Mouse (Mus musculus) hindbrain, embryonic 15.5 days (tissue): ENCODE measurements around the gene Trim27. TPM values are rescaled to one million over a fixed set of nuclear protein-coding genes. Genes with fewer than 3 reads are reported as not detected.

ENCODE experiments used
- ATAC-seq: fragments of 200-750 bp; cut with Nextera tagmentation; 2 replicates; pipeline ENCODE4 v1.8.0; 2017; ENCODE audit warnings: low read depth, moderate number of reproducible peaks, moderate TSS enrichment; ENCODE audit not compliant: low FRiP score
- H3K27ac ChIP-seq: fragments of 300-500 bp; sonication (generic); replicated peaks from 2 replicates; pipeline ENCODE4 v1.5.1; 2015; ENCODE audit warnings: mild to moderate bottlenecking, inconsistent platforms
- H3K27me3 ChIP-seq: fragments of 300-500 bp; sonication (generic); 2 replicates; pipeline ENCODE4 v1.6.1; 2015; ENCODE audit warnings: control low read depth, inconsistent platforms
- H3K36me3 ChIP-seq: fragments of 300-500 bp; sonication (generic); 2 replicates; pipeline ENCODE4 v1.6.1; 2015; ENCODE audit warnings: control low read depth, inconsistent platforms
- H3K4me1 ChIP-seq: fragments of 300-500 bp; sonication (generic); replicated peaks from 2 replicates; pipeline ENCODE4 v1.6.1; 2015; ENCODE audit warnings: control low read depth, inconsistent platforms
- H3K4me2 ChIP-seq: fragments of 300-500 bp; sonication (generic); 2 replicates; pipeline ENCODE4 v1.6.1; 2015; ENCODE audit warnings: moderate library complexity, mild to moderate bottlenecking, inconsistent platforms
- H3K4me3 ChIP-seq: fragments of 300-500 bp; sonication (generic); 2 replicates; pipeline ENCODE4 v1.5.1; 2015; ENCODE audit warnings: mild to moderate bottlenecking, inconsistent platforms
- H3K9ac ChIP-seq: fragments of 300-500 bp; sonication (generic); 2 replicates; pipeline ENCODE4 v1.6.1; 2015; ENCODE audit warnings: inconsistent platforms
- H3K9me3 ChIP-seq: fragments of 300-500 bp; sonication (generic); 2 replicates; pipeline ENCODE4 v1.6.1; 2016; ENCODE audit warnings: control low read depth, inconsistent platforms
- WGBS: fragments of 180-500 bp; shearing (Covaris S2); methylation state at CpG from one replicate; pipeline ENCODE4 v1.1.7; 2015; 5-methylcytosine and 5-hydroxymethylcytosine counted together
- polyA plus RNA-seq: library from polyadenylated mRNA; unstranded; fragments of >200 nt; fragmentation: Nextera tagmentation; extraction: Ambion mirVana; gene quantifications from 2 replicates; pipeline ENCODE4 v1.2.1, GENCODE M21; 2015

Gene Trim27
- polyA plus RNA-seq, 1 experiment from 2014 or later: 84.8 TPM

DNA sequence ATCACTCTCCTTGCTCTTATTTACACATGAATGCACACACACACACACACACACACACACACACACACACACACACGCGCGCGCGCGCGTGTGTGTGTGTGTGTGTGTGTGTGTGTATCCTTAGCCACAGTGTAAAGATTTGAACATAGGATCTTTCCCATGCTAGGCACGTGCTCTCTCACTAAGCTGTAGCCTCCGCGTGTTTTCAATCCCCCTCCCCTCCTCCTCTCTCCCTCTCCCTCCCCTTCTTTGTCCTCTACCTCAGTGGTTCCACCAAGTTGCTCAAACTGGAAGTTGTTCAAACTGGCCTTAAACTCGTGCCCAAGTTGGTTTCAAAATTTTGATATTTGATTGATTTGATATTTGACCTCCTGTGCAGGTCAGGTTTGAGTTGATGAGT lies 2.5 kb upstream of the Trim27 start:
- Histone ChIP-seq H3K36me3 (no peaks in the 10 kb centered on the region), H3K9ac (no peak overlapping the region), H3K4me1 (peaks cover 23% of the 10 kb centered on the region), H3K27ac (no peak overlapping the region), H3K27me3 (no peaks in the 10 kb centered on the region), H3K4me2 (no peak overlapping the region), H3K4me3 (no peak overlapping the region), H3K9me3 (no peaks in the 10 kb centered on the region)
- no peak for ATAC-seq
- WGBS: 67% methylated on average over 11 of the region's 11 CpGs

DNA sequence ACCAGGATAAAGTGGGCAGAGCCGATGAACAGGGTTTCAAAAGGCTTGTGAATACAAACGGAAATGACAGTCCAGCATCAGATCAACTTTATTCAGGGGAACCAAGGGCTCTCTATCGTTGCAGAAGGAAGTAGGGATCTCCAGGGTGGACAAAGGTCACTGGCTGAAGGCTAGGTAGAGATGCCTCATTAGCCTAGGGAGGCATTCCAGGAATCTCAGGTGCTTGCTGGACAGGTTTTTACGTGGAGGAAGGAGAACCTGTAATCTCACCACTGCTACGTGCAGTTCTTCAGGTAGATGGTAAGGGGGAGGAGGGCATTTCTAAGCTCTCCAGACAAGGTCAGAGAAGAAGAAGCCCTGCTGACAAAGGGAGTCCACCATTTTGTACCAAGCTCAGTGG lies 1.6 kb upstream of the Trim27 start:
- Histone ChIP-seq H3K27ac (no peak overlapping the region), H3K36me3 (peaks cover 4% of the 10 kb centered on the region; the same call in 1 of the 2 replicates), H3K4me2 (no peak overlapping the region), H3K4me3 (no peak overlapping the region), H3K4me1 (peaks cover 32% of the 10 kb centered on the region), H3K9ac (no peak overlapping the region), H3K27me3 (no peaks in the 10 kb centered on the region), H3K9me3 (no peaks in the 10 kb centered on the region)
- 74% methylated on average over 5 of the region's 5 CpGs for WGBS
- no peak for ATAC-seq

GRCm38 (mm10) chr13:21178364-21178763 lies 881 bp upstream of the Trim27 start:
- peaks cover 5% of the 10 kb centered on the region; the same call in 1 of the 2 replicates for H3K36me3 ChIP-seq
- H3K4me2 ChIP-seq: no peak overlapping the region
- no peak overlapping the region for H3K4me3 ChIP-seq
- H3K9ac ChIP-seq: no peak overlapping the region
- H3K4me1 ChIP-seq: peaks cover 34% of the 10 kb centered on the region
- H3K9me3 ChIP-seq: no peaks in the 10 kb centered on the region
- H3K27me3 ChIP-seq: no peaks in the 10 kb centered on the region
- no peak overlapping the region for H3K27ac ChIP-seq
- 91% methylated on average over 5 of the region's 5 CpGs for WGBS
- no peak for ATAC-seq

- peak; percentile 96 for ATAC-seq
- no peaks in the 10 kb centered on the region for H3K27me3 ChIP-seq
- peak overlapping the region; percentile 93 for H3K4me3 ChIP-seq
- peak overlapping the region; percentile 97 for H3K27ac ChIP-seq
- H3K36me3 ChIP-seq: peaks cover 17% of the 10 kb centered on the region
- H3K4me1 ChIP-seq: peaks cover 32% of the 10 kb centered on the region
- H3K9ac ChIP-seq: peak overlapping the region; percentile 84
- WGBS: under 1% methylated on average over 76 of the region's 80 CpGs
- no peaks in the 10 kb centered on the region for H3K9me3 ChIP-seq
- H3K4me2 ChIP-seq: peak overlapping the region; percentile 89
These were observed 692 bp downstream of the Trim27 start for GRCm38 (mm10) chr13:21179724-21180550.

DNA sequence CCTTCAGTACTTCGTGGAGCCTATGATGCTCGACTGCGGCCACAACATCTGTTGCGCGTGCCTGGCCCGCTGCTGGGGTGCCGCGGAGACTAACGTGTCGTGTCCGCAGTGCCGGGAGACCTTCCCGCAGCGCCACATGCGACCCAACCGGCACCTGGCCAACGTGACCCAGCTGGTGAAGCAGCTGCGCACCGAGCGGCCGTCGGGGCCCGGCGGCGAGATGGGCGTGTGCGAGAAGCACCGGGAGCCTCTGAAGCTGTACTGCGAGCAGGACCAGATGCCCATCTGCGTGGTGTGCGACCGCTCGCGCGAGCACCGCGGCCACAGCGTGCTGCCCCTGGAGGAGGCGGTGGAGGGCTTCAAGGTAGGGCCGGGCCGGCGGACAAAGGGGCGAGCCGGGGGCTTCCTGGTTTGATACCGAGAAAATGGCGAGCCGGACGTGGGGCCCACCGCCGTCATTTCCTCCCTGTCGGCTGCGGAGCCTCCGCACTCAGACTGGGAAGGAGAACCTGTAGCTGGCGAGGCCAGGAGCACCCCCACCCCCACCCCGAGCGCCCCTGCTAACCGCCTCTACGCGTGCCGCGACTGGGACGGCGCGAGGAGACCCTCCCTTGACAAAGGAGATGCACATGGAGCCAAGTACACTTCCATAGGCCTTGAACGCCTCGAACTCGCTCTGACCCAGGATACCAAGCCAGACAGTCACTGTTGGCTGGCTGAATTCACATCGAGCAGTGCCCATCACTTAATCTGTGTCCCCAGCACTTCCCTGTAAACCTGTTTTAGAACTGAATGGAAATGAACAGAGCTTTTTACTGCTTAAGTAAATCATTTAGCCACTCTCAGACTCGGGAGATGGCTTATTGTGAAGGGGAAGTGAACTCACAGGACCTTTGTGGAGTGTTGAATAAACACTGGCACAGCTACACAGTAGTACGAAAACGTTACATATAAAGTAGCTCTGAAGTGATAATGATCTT lies 1.6 kb downstream of the Trim27 start:
- H3K36me3 ChIP-seq: peaks cover 19% of the 10 kb centered on the region
- H3K27me3 ChIP-seq: no peaks in the 10 kb centered on the region
- peak overlapping the region; percentile 97 for H3K27ac ChIP-seq
- ATAC-seq: peak; percentile 50
- no peaks in the 10 kb centered on the region for H3K9me3 ChIP-seq
- peaks cover 32% of the 10 kb centered on the region for H3K4me1 ChIP-seq
- peak overlapping the region; percentile 93 for H3K4me3 ChIP-seq
- under 1% methylated on average over 67 of the region's 71 CpGs for WGBS
- peak overlapping the region; percentile 89 for H3K4me2 ChIP-seq
- peak overlapping the region; percentile 84 for H3K9ac ChIP-seq

DNA sequence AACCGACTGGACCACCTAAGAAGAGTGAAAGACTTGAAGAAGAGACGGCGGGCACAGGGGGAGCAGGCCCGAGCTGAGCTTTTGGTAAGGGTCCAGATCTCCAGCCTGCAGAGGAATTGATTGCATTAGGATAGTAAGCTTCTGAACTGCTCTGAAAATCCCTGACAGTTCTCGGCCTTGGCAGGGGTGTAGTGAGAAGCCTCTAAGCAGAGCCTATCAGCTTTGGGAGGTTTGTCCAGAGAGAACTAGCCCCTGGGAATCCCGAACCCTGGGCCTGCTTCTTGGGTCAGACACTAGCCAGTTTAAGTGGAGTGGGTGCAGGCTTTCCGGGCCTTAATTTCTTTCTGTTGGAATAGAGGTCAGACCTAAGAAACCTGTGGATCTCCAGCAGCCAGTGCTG lies 2.8 kb downstream of the Trim27 start:
- ATAC-seq: no peak
- WGBS: 73% methylated on average over 7 of the region's 7 CpGs
- H3K9me3 ChIP-seq: no peaks in the 10 kb centered on the region
- H3K27me3 ChIP-seq: no peaks in the 10 kb centered on the region
- H3K27ac ChIP-seq: no peak overlapping the region
- H3K4me1 ChIP-seq: peaks cover 32% of the 10 kb centered on the region
- H3K4me2 ChIP-seq: peak overlapping the region; percentile 89
- H3K9ac ChIP-seq: peak overlapping the region; percentile 84; the same call in 1 of the 2 replicates
- peak overlapping the region; percentile 93 for H3K4me3 ChIP-seq
- H3K36me3 ChIP-seq: peaks cover 30% of the 10 kb centered on the region

DNA sequence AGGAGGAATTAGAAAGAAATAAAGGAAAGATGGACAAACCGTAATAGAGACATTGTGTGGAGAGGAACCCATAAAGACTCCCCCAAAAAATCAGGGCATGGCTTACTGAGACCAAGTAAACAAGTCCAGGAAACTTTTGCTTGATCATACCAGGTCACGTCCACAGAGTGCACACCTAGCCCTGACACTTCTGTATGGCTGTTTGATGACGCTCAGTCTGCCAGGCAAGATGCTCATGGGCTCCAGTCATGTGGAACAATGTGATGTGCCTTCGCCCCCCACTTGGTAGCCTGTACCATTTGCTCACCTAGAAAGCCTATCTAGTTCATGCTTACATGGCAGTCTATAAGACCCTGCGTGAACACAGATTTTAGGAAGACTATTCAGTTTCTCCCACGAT lies 3.8 kb downstream of the Trim27 start:
- Histone ChIP-seq H3K36me3 (peaks cover 40% of the 10 kb centered on the region), H3K9ac (no peak overlapping the region), H3K4me3 (no peak overlapping the region), H3K4me2 (no peak overlapping the region), H3K27ac (no peak overlapping the region), H3K4me1 (peaks cover 32% of the 10 kb centered on the region), H3K27me3 (no peaks in the 10 kb centered on the region), H3K9me3 (no peaks in the 10 kb centered on the region)
- WGBS: 94% methylated on average over 6 of the region's 6 CpGs
- ATAC-seq: no peak

DNA sequence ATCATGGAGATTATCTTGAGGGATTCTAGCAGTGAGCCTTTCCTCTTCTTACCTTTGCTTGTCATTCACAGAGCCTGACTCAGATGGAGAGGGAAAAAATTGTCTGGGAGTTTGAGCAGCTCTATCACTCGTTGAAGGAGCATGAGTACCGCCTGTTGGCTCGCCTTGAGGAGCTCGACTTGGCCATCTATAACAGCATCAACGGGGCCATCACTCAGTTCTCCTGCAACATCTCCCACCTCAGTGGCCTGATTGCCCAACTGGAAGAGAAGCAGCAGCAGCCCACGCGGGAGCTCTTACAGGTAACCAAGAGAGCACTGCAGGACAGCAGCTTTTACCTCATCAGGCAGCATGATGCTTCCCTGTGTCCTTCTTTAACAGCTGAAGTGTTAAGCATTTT lies 4.4 kb downstream of the Trim27 start:
- H3K4me1 ChIP-seq: peaks cover 31% of the 10 kb centered on the region
- no peak for ATAC-seq
- H3K9ac ChIP-seq: no peak overlapping the region
- no peak overlapping the region for H3K4me2 ChIP-seq
- WGBS: 96% methylated on average over 7 of the region's 7 CpGs
- no peaks in the 10 kb centered on the region for H3K27me3 ChIP-seq
- no peak overlapping the region for H3K27ac ChIP-seq
- peaks cover 46% of the 10 kb centered on the region for H3K36me3 ChIP-seq
- H3K4me3 ChIP-seq: no peak overlapping the region
- no peaks in the 10 kb centered on the region for H3K9me3 ChIP-seq

GRCm38 (mm10) chr13:21185521-21185920 lies 6.3 kb downstream of the Trim27 start:
- Histone ChIP-seq H3K4me1 (peaks cover 23% of the 10 kb centered on the region), H3K4me3 (no peak overlapping the region), H3K36me3 (peaks cover 65% of the 10 kb centered on the region), H3K27ac (no peak overlapping the region), H3K9me3 (no peaks in the 10 kb centered on the region), H3K27me3 (no peaks in the 10 kb centered on the region), H3K9ac (no peak overlapping the region), H3K4me2 (no peak overlapping the region)
- ATAC-seq: no peak
- 90% methylated on average over 4 of the region's 4 CpGs for WGBS

- 90% methylated on average over 10 of the region's 10 CpGs for WGBS
- H3K4me1 ChIP-seq: peaks cover 5% of the 10 kb centered on the region; the same call in 1 of the 2 replicates
- H3K9me3 ChIP-seq: no peaks in the 10 kb centered on the region
- H3K36me3 ChIP-seq: peaks cover 28% of the 10 kb centered on the region
- no peak overlapping the region for H3K4me2 ChIP-seq
- ATAC-seq: no peak
- H3K9ac ChIP-seq: no peak overlapping the region
- H3K4me3 ChIP-seq: no peak overlapping the region
- no peak overlapping the region for H3K27ac ChIP-seq
- no peaks in the 10 kb centered on the region for H3K27me3 ChIP-seq
These were observed 16.4 kb downstream of the Trim27 start for GRCm38 (mm10) chr13:21195406-21196228.

DNA sequence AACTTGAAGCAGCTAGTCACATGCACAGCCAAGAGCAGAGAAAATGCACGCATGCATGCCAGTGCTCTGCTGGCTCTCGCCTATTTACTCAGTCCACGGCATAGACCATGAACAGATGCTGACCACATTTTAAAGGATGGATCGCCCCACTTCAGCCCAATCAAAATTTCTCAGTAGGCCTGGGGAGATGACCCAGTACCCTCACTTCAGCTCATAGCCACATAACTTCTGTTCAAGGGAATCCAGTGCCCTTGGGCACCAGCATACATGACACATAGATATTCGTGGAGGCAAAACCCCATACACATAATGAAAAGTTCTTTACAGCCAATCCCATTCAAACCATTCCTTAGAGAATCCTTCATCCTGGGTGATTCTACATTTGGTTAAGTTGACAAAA lies 18.5 kb downstream of the Trim27 start:
- Histone ChIP-seq H3K4me3 (no peak overlapping the region), H3K4me1 (peaks cover 5% of the 10 kb centered on the region; the same call in 1 of the 2 replicates), H3K9ac (no peak overlapping the region), H3K4me2 (no peak overlapping the region), H3K36me3 (peaks cover 8% of the 10 kb centered on the region), H3K27ac (no peak overlapping the region), H3K9me3 (no peaks in the 10 kb centered on the region), H3K27me3 (no peaks in the 10 kb centered on the region)
- WGBS: 83% methylated on average over 5 of the region's 5 CpGs
- ATAC-seq: no peak
